Mouse (Mus musculus) midbrain, embryonic 11.5 days (tissue): ENCODE measurements around the gene Zfp526. TPM values are rescaled to one million over a fixed set of nuclear protein-coding genes. Genes with fewer than 3 reads are reported as not detected.
A peak's percentile ranks its signal among the peaks of the same experiment; 100 is the strongest.

ENCODE experiments used
- ATAC-seq: fragments of 200-750 bp; cut with Nextera tagmentation; 2 replicates; pipeline ENCODE4 v1.8.0; 2017; ENCODE audit warnings: moderate TSS enrichment, moderate library complexity; ENCODE audit not compliant: low FRiP score
- DNase-seq: peaks from one replicate; pipeline ENCODE4 v3.0.0; 2015; ENCODE audit warnings: low spot score; ENCODE audit errors: missing footprints
- H3K27ac ChIP-seq: fragments of 300-500 bp; sonication (generic); 2 replicates; pipeline ENCODE4 v1.5.1; 2014; ENCODE audit warnings: low read depth, low read length
- H3K27me3 ChIP-seq: fragments of 300-500 bp; sonication (generic); 2 replicates; pipeline ENCODE4 v1.6.1; 2014; ENCODE audit warnings: mild to moderate bottlenecking, low read length, moderate library complexity, mixed read lengths; ENCODE audit not compliant: control insufficient read depth, insufficient read depth
- H3K36me3 ChIP-seq: fragments of 300-500 bp; sonication (generic); 2 replicates; pipeline ENCODE4 v1.6.1; 2014; ENCODE audit warnings: mild to moderate bottlenecking, low read length, moderate library complexity, mixed read lengths; ENCODE audit not compliant: control insufficient read depth, insufficient read depth
- H3K4me1 ChIP-seq: fragments of 300-500 bp; sonication (generic); 2 replicates; pipeline ENCODE4 v1.6.1; 2014; ENCODE audit warnings: low read length; ENCODE audit not compliant: control insufficient read depth, insufficient read depth
- H3K4me2 ChIP-seq: fragments of 300-500 bp; sonication (generic); 2 replicates; pipeline ENCODE4 v1.6.1; 2014; ENCODE audit warnings: mild to moderate bottlenecking, moderate library complexity
- H3K4me3 ChIP-seq: fragments of 300-500 bp; sonication (generic); 2 replicates; pipeline ENCODE4 v1.5.1; 2014; ENCODE audit warnings: low read depth, low read length
- H3K9ac ChIP-seq: fragments of 300-500 bp; sonication (generic); 2 replicates; pipeline ENCODE4 v1.6.1; 2014; ENCODE audit warnings: low read length
- H3K9me3 ChIP-seq: fragments of 300-500 bp; sonication (generic); 2 replicates; pipeline ENCODE4 v1.6.1; 2016; ENCODE audit warnings: low read length; ENCODE audit not compliant: control insufficient read depth
- WGBS: fragments of 180-500 bp; shearing (Covaris S2); extraction: QIAGEN DNeasy Blood & Tissue Kit; methylation state at CpG from one replicate; pipeline ENCODE4 v1.1.7; 2014; 5-methylcytosine and 5-hydroxymethylcytosine counted together
- polyA plus RNA-seq: library from polyadenylated mRNA; unstranded; fragments of >200 nt; fragmentation: Nextera tagmentation; extraction: Ambion mirVana; gene quantifications from 2 replicates; pipeline ENCODE4 v1.2.1, GENCODE M21; 2014

Zfp526 gene
- 2.7 and 3.2 TPM in 2 replicates for polyA plus RNA-seq

GRCm38 (mm10) chr7:25221102-25221883 is at the start of gene Zfp526:
TSS of gene Zfp526 (plus strand) at chr7:25221425.
- peak; percentile 99 for DNase-seq
- Histone ChIP-seq H3K27me3 (no peaks in the 10 kb centered on the region), H3K4me2 (peak within 1 kb of the TSS; percentile 97), H3K36me3 (peaks cover 11% of the 10 kb centered on the region; the same call in 1 of the 2 replicates), H3K27ac (peak within 1 kb of the TSS; percentile 67), H3K4me3 (peak within 1 kb of the TSS; percentile 64), H3K4me1 (peaks cover 21% of the 10 kb centered on the region), H3K9ac (peak within 1 kb of the TSS; percentile 81), H3K9me3 (no peaks in the 10 kb centered on the region)
- ATAC-seq: peak; percentile 95
- under 1% methylated on average over 44 of the region's 45 CpGs for WGBS

DNA sequence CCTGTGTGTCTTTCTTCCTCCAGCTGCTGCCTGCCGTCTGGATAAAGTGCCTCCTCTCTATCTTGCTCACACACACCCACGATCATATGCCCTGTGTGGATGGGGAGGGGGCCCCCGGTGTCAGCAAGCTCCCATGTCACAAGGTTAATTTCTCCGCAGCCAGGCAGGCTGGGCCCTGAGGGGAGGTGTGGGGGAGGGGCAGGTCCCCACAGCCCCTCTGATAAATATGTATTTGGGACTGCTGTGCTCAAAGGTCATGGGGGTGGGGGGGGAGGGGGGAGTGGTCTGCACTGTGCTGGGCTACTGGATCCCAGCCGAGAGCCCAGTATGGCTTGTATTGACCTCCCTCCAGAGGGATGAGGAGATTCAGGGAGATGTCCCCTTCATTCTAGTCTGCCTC is 48.6 kb upstream of the Zfp526 start:
- ATAC-seq: peak; percentile 65
- no peak for DNase-seq
- H3K4me3 ChIP-seq: no peak overlapping the region
- H3K4me1 ChIP-seq: peaks cover 36% of the 10 kb centered on the region
- no peaks in the 10 kb centered on the region for H3K36me3 ChIP-seq
- peaks cover 6% of the 10 kb centered on the region for H3K27me3 ChIP-seq
- peak overlapping the region; percentile 75 for H3K27ac ChIP-seq
- H3K9me3 ChIP-seq: no peaks in the 10 kb centered on the region
- H3K4me2 ChIP-seq: no peak overlapping the region; the same call in 1 of the 2 replicates
- H3K9ac ChIP-seq: peak overlapping the region; percentile 14
- WGBS: 32% methylated on average over 5 of the region's 5 CpGs

DNA sequence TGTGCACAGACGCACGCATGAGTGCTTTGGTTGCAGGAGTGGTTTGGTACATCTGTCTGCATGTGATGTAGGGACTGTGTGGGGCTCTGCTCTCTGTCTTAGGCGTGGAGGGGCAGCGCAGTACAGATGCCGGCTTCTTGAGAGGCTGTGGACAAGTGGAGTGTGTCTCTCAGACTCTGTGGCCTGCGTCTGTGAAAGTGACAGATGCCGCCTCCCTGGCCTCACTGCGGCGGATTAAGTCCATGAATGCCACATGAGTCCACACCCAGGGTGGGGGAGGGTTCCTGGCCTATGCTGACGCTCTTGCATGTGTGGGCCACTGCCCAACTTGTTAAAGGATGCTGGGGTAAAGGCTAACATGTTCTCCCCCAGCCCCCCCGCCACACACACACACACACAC is 46.9 kb upstream of the Zfp526 start:
- ATAC-seq: peak; percentile 67
- H3K4me2 ChIP-seq: peak overlapping the region; percentile 30; the same call in 1 of the 2 replicates
- 40% methylated on average over 11 of the region's 11 CpGs for WGBS

DNA sequence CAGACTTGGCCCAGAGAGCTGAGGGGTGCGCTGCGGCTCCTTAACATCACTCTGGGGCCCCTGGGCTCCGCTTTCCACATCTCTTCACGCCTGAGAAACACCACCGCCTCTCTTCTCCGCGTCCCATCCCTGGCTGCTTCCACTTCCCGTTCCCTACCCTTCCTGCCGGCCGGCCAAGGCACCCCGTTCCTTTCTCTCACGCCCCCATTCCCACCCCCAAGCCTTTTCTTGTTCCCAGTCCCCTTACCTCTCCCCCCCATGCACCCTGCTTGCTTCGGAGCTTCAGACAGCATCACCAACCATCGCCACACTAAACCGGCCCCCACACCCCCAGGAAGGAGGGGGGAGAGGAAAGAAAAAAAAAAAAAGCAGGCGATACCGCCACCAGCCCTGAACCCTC is 42.9 kb upstream of the Zfp526 start:
- Histone ChIP-seq H3K9me3 (no peaks in the 10 kb centered on the region), H3K4me1 (peaks cover 48% of the 10 kb centered on the region), H3K9ac (peak overlapping the region; percentile 85), H3K27me3 (peaks cover 38% of the 10 kb centered on the region), H3K4me3 (peak overlapping the region; percentile 53), H3K27ac (peak overlapping the region; percentile 91), H3K36me3 (no peaks in the 10 kb centered on the region), H3K4me2 (peak overlapping the region; percentile 80)
- no peak for ATAC-seq
- 1% methylated on average over 17 of the region's 17 CpGs for whole genome bisulfite sequencing
- peak; percentile 90 for DNase-seq

More for the DNA sequence above, 46.9 kb upstream of the Zfp526 start:
- H3K36me3 ChIP-seq: no peaks in the 10 kb centered on the region
- H3K9me3 ChIP-seq: no peaks in the 10 kb centered on the region
- peaks cover 7% of the 10 kb centered on the region for H3K27me3 ChIP-seq
- peaks cover 44% of the 10 kb centered on the region for H3K4me1 ChIP-seq
- no peak overlapping the region for H3K4me3 ChIP-seq
- H3K9ac ChIP-seq: peak overlapping the region; percentile 24
- peak; percentile 88 for DNase-seq
- H3K27ac ChIP-seq: peak overlapping the region; percentile 75

DNA sequence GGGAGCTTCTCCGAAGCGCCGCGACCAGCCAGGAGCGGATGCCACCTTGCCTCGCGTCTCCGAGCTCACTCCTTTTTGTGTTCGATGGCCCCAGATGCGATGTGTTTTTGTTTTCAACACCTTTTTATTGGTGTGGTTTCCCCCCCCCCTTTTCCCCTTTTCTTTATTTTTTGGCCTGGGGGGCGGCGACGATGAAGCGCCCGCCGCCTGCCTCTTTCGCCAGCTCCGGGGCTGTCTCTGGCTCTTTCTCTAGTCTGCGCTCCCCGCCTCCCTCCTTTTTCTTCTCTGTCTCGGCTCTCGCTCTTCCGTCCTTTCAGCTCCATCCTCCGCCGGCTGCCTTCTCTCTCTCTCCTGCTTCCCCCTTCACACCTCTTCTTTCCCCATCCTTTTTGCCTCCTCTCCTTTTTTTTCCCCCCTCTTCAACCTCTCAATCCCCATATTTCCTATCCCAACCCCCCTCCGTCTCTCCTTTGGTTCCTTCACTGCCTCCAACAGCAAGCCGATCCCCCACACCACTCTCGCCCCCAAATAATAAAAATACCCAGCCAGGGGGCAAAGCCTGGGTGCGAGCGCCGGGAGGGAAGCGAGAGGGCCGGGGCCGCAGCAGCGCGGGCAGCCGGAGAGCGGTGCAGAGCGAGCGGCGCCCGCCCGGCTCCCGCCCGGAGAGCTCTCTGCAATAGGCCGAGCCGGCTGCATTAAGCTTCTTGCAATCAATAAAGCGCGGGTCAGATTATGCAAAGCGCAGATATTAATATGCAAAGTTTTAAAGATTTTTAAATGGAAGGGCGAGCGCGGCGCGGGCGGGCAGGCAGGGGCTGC is 42.2 kb upstream of the Zfp526 start:
- H3K4me1 ChIP-seq: peaks cover 41% of the 10 kb centered on the region
- under 1% methylated on average over 56 of the region's 56 CpGs for WGBS
- no peaks in the 10 kb centered on the region for H3K36me3 ChIP-seq
- H3K4me2 ChIP-seq: peak overlapping the region; percentile 80
- peak overlapping the region; percentile 91 for H3K27ac ChIP-seq
- DNase-seq (peak; percentile 97), ATAC-seq (peak; percentile 84)
- peaks cover 40% of the 10 kb centered on the region for H3K27me3 ChIP-seq
- no peaks in the 10 kb centered on the region for H3K9me3 ChIP-seq
- H3K9ac ChIP-seq: peak overlapping the region; percentile 85
- peak overlapping the region; percentile 53 for H3K4me3 ChIP-seq

DNA sequence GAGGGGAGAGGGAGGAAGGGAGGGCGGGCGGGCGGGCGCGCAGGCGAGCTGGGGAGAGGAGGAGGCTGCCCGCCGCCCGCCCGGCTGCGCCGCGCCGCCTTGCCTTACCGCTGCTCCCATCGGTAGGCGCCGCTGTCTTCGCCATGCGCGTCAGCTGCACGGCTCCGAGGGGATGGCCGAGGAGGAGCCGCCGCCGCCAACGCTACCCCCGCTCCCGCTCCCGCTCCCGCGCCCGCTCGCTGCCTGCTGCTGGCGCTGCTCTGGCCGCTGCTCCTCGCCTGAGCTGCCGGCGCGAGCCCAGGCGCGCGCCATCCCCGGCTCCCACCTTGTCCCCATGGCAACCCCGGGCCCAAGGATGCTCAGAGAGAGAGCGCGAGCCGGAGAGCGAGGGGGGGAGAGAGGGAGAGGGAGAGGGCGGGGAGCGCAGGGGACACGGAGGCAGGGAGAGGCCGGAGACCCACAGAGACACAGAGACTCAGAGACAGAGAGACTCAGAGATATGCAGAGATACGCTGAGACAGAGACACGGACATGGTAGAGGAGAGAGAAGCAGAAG is 41.5 kb upstream of the Zfp526 start, which contains the start of gene Pou2f2:
Pou2f2 (minus strand) TSS at position 121 of the 556 bp plus-strand sequence.
- H3K27ac ChIP-seq: peak within 1 kb of the TSS; percentile 91
- H3K36me3 ChIP-seq: no peaks in the 10 kb centered on the region
- 1% methylated on average over 47 of the region's 56 CpGs for WGBS
- H3K4me2 ChIP-seq: peak within 1 kb of the TSS; percentile 80
- H3K27me3 ChIP-seq: peaks cover 40% of the 10 kb centered on the region
- peak within 1 kb of the TSS; percentile 53 for H3K4me3 ChIP-seq
- peak within 1 kb of the TSS; percentile 85 for H3K9ac ChIP-seq
- no peaks in the 10 kb centered on the region for H3K9me3 ChIP-seq
- peak; percentile 92 for ATAC-seq
- peak; percentile 98 for DNase-seq
- H3K4me1 ChIP-seq: peaks cover 36% of the 10 kb centered on the region

DNA sequence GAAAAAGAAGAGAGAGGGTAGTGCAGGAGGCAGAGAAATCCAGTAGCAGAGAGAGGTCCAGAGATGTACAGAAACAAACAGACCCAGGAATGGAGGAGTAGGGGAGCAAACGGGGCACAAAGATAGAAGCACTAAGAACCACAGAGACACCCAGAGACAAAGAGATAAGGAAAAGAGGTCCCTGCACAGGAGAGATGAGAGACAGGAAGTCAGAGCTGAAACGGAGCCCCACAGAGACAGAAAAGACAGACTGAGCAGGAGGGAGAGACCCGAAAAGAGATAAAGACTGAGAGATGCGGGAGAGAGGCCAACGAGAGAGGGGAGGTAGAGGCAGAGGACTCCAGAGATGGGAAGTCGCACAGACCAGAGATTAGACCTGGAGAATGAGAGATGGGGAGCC is 40.7 kb upstream of the Zfp526 start:
- 4% methylated on average over 6 of the region's 6 CpGs for WGBS
- Histone ChIP-seq H3K36me3 (no peaks in the 10 kb centered on the region), H3K27ac (0 out of 2 replicates have a peak overlapping the region, but pooled peaks have one; percentile 27), H3K4me1 (peaks cover 28% of the 10 kb centered on the region), H3K9ac (peak overlapping the region; percentile 85; the same call in 1 of the 2 replicates), H3K4me3 (peak overlapping the region; percentile 53), H3K9me3 (no peaks in the 10 kb centered on the region), H3K27me3 (peaks cover 40% of the 10 kb centered on the region), H3K4me2 (peak overlapping the region; percentile 80)
- DNase-seq (no peak), ATAC-seq (no peak)

- H3K4me1 ChIP-seq: peaks cover 22% of the 10 kb centered on the region
- peaks cover 40% of the 10 kb centered on the region for H3K27me3 ChIP-seq
- 0 out of 2 replicates have a peak overlapping the region, but pooled peaks have one; percentile 22 for H3K9ac ChIP-seq
- H3K4me3 ChIP-seq: peak overlapping the region; percentile 6; the same call in 1 of the 2 replicates
- no peak for ATAC-seq
- no peak overlapping the region for H3K27ac ChIP-seq
- 2% methylated on average over 15 of the region's 15 CpGs for WGBS
- no peaks in the 10 kb centered on the region for H3K36me3 ChIP-seq
- no peaks in the 10 kb centered on the region for H3K9me3 ChIP-seq
- peak; percentile 95 for DNase-seq
- H3K4me2 ChIP-seq: peak overlapping the region; percentile 41
These were observed 39.9 kb upstream of the Zfp526 start for GRCm38 (mm10) chr7:25181331-25181790.
